Mouse (Mus musculus) kidney, adult 2 months (tissue): ENCODE data around the gene Dnah17. TPM values are rescaled to one million over a fixed set of nuclear protein-coding genes. Genes with fewer than 3 reads are reported as not detected.

ENCODE experiments used
- DNase-seq: peaks from one replicate; pipeline ENCODE4 v3.0.0; 2021
- H3K27ac ChIP-seq: fragments of 200-500 bp; 2 replicates; pipeline ENCODE4 v1.5.1; 2012; ENCODE audit warnings: low read depth, low read length, control low read depth, inconsistent platforms; ENCODE audit not compliant: insufficient read depth
- H3K27me3 ChIP-seq: fragments of 200-500 bp; replicated peaks from 2 replicates; pipeline ENCODE4 v1.6.1; 2012; ENCODE audit warnings: mild to moderate bottlenecking, moderate library complexity, low read length, inconsistent platforms; ENCODE audit not compliant: control insufficient read depth, insufficient read depth
- H3K36me3 ChIP-seq: fragments of 200-500 bp; 2 replicates; pipeline ENCODE4 v1.6.1; 2012; ENCODE audit warnings: mild to moderate bottlenecking, moderate library complexity, low read length, inconsistent platforms; ENCODE audit not compliant: control insufficient read depth, insufficient read depth
- H3K4me1 ChIP-seq: fragments of 200-500 bp; 2 replicates; pipeline ENCODE4 v1.6.1; 2011; ENCODE audit warnings: low read length; ENCODE audit not compliant: control insufficient read depth, insufficient read depth
- H3K4me3 ChIP-seq: fragments of 200-500 bp; 2 replicates; pipeline ENCODE4 v1.5.1; 2011; ENCODE audit warnings: mild to moderate bottlenecking, low read depth, low read length, control low read depth; ENCODE audit not compliant: insufficient read depth
- CTCF ChIP-seq: fragments of 200-500 bp; conservative IDR thresholded peaks from 2 replicates; pipeline ENCODE4 v1.5.1; 2011; ENCODE audit warnings: low read depth, mild to moderate bottlenecking, control low read depth, low read length, moderate library complexity, mixed read lengths; ENCODE audit not compliant: insufficient read depth, insufficient read length
- POLR2A ChIP-seq: fragments of 200-500 bp; IDR thresholded peaks from one replicate; pipeline ENCODE4 v1.6.1; 2011; ENCODE audit warnings: low read depth, low read length, control low read depth
- WGBS: fragments of 180-500 bp; shearing (Covaris S2); methylation state at CpG from one replicate; pipeline ENCODE4 v1.1.7; 2018; 5-methylcytosine and 5-hydroxymethylcytosine counted together
- polyA plus RNA-seq: library from polyadenylated mRNA; depleted of rRNA; stranded (reverse); fragments of >200 nt; gene quantifications from 2 replicates; pipeline ENCODE4 v1.2.3, GENCODE M21; 2012

The Dnah17 gene
- polyA plus RNA-seq, 1 experiment, result 0.19 TPM

- H3K36me3 ChIP-seq, result no peaks in the 10 kb centered on the region
- peak overlapping the region; percentile 84; the same call in 1 of the 2 replicates for H3K27ac ChIP-seq
- H3K4me3 ChIP-seq, result no peak overlapping the region
- H3K27me3 ChIP-seq, result no peaks in the 10 kb centered on the region
- H3K4me1 ChIP-seq, result no peaks in the 10 kb centered on the region
- 58% methylated on average over 9 of the region's 9 CpGs for WGBS
- TF ChIP-seq POLR2A (no peak), CTCF (no peak)
- no peak for DNase-seq
These were observed 2.8 kb upstream of the Dnah17 start for GRCm38 (mm10) chr11:118133133-118133751.

GRCm38 (mm10) chr11:118132136-118132535, 1.7 kb upstream of the Dnah17 start:
- no peak overlapping the region for H3K4me3 ChIP-seq
- peak overlapping the region; percentile 64 for H3K27ac ChIP-seq
- no peaks in the 10 kb centered on the region for H3K27me3 ChIP-seq
- DNase-seq, result peak; percentile 74
- TF ChIP-seq POLR2A (no peak), CTCF (0 out of 2 replicates have a peak, but pooled peaks have one; percentile 19)
- no peaks in the 10 kb centered on the region for H3K36me3 ChIP-seq
- WGBS, result 57% methylated on average over 8 of the region's 8 CpGs
- H3K4me1 ChIP-seq, result no peaks in the 10 kb centered on the region

GRCm38 (mm10) chr11:118129812-118130211, 622 bp downstream of the Dnah17 start:
- no peak overlapping the region for H3K4me3 ChIP-seq
- TF ChIP-seq CTCF, result no peak
- TF ChIP-seq POLR2A, result no peak
- H3K27me3 ChIP-seq, result no peaks in the 10 kb centered on the region
- no peak overlapping the region for H3K27ac ChIP-seq
- no peaks in the 10 kb centered on the region for H3K4me1 ChIP-seq
- no peaks in the 10 kb centered on the region for H3K36me3 ChIP-seq
- 89% methylated on average over 2 of the region's 2 CpGs for WGBS
- DNase-seq, result no peak

GRCm38 (mm10) chr11:118121592-118121991, 8.8 kb downstream of the Dnah17 start:
- 81% methylated on average over 11 of the region's 11 CpGs for WGBS
- no peak overlapping the region for H3K27ac ChIP-seq
- DNase-seq, result no peak
- TF ChIP-seq POLR2A, result no peak
- no peak for TF ChIP-seq CTCF
- H3K36me3 ChIP-seq, result no peaks in the 10 kb centered on the region
- no peak overlapping the region for H3K4me3 ChIP-seq
- no peaks in the 10 kb centered on the region for H3K4me1 ChIP-seq
- H3K27me3 ChIP-seq, result no peaks in the 10 kb centered on the region

GRCm38 (mm10) chr11:118118777-118119176, 11.7 kb downstream of the Dnah17 start:
- Histone ChIP-seq H3K36me3 (no peaks in the 10 kb centered on the region), H3K27ac (no peak overlapping the region), H3K27me3 (no peaks in the 10 kb centered on the region), H3K4me1 (no peaks in the 10 kb centered on the region), H3K4me3 (no peak overlapping the region)
- TF ChIP-seq CTCF, result no peak
- no peak for TF ChIP-seq POLR2A
- WGBS, result 84% methylated on average over 8 of the region's 8 CpGs
- DNase-seq, result no peak

GRCm38 (mm10) chr11:118114581-118115110, 15.8 kb downstream of the Dnah17 start:
- Histone ChIP-seq H3K27ac (no peak overlapping the region), H3K4me3 (no peak overlapping the region), H3K27me3 (no peaks in the 10 kb centered on the region), H3K36me3 (no peaks in the 10 kb centered on the region), H3K4me1 (no peaks in the 10 kb centered on the region)
- no peak for DNase-seq
- TF ChIP-seq CTCF (no peak), POLR2A (no peak)
- WGBS, result 56% methylated on average over 8 of the region's 8 CpGs

- DNase-seq, result no peak
- H3K27me3 ChIP-seq, result no peaks in the 10 kb centered on the region
- no peaks in the 10 kb centered on the region for H3K36me3 ChIP-seq
- H3K27ac ChIP-seq, result no peak overlapping the region
- WGBS, result 75% methylated on average over 14 of the region's 14 CpGs
- H3K4me1 ChIP-seq, result no peaks in the 10 kb centered on the region
- TF ChIP-seq POLR2A (no peak), CTCF (no peak)
- H3K4me3 ChIP-seq, result no peak overlapping the region
These were observed 16.8 kb downstream of the Dnah17 start for GRCm38 (mm10) chr11:118113516-118114205.
